Mouse (Mus musculus) kidney, postnatal 0 days (tissue): Measurements from ENCODE around the gene Man1a2. TPM values are rescaled to one million over a fixed set of nuclear protein-coding genes. Genes with fewer than 3 reads are reported as not detected.

Experiments
- ATAC-seq: fragments of 200-750 bp; cut with Nextera tagmentation; replicated peaks from 2 replicates; pipeline ENCODE4 v1.8.0; 2017; ENCODE audit warnings: low read depth, moderate number of reproducible peaks, moderate TSS enrichment, moderate library complexity; ENCODE audit not compliant: low FRiP score
- DNase-seq: peaks from one replicate; pipeline ENCODE4 v3.0.0-alpha.2; 2016; ENCODE audit warnings: low spot score
- H3K27ac ChIP-seq: fragments of 300-500 bp; sonication (generic); 2 replicates; pipeline ENCODE4 v1.5.1; 2014; ENCODE audit warnings: mild to moderate bottlenecking
- H3K27me3 ChIP-seq: fragments of 300-500 bp; sonication (generic); 2 replicates; pipeline ENCODE4 v1.6.1; 2014; ENCODE audit warnings: low read length, mixed read lengths; ENCODE audit not compliant: insufficient read depth
- H3K36me3 ChIP-seq: fragments of 300-500 bp; sonication (generic); 2 replicates; pipeline ENCODE4 v1.6.1; 2014; ENCODE audit warnings: low read length, mixed read lengths; ENCODE audit not compliant: insufficient read depth
- H3K4me1 ChIP-seq: fragments of 300-500 bp; sonication (generic); replicated peaks from 2 replicates; pipeline ENCODE4 v1.6.1; 2014; ENCODE audit warnings: antibody characterized with exemption, low read length, mixed read lengths; ENCODE audit not compliant: insufficient read depth
- H3K4me2 ChIP-seq: fragments of 300-500 bp; sonication (generic); 2 replicates; pipeline ENCODE4 v1.6.1; 2014; ENCODE audit warnings: mild to moderate bottlenecking, low read length, moderate library complexity, mixed read lengths
- H3K4me3 ChIP-seq: fragments of 300-500 bp; sonication (generic); replicated peaks from 2 replicates; pipeline ENCODE4 v1.5.1; 2014; ENCODE audit warnings: low read depth, low read length
- H3K9ac ChIP-seq: fragments of 300-500 bp; sonication (generic); 2 replicates; pipeline ENCODE4 v1.6.1; 2014; ENCODE audit warnings: low read depth, low read length
- H3K9me3 ChIP-seq: fragments of 300-500 bp; sonication (generic); replicated peaks from 2 replicates; pipeline ENCODE4 v1.6.1; 2016; ENCODE audit warnings: low read length, inconsistent platforms, mixed read lengths
- CTCF ChIP-seq: IDR thresholded peaks from 2 replicates; pipeline ENCODE4 v1.5.1; 2016; ENCODE audit warnings: antibody characterized with exemption, low read depth, mild to moderate bottlenecking, moderate library complexity
- WGBS: fragments of 180-500 bp; shearing (Covaris S2); extraction: QIAGEN DNeasy Blood & Tissue Kit; methylation state at CpG from one replicate; pipeline ENCODE4 v1.1.7; 2014; 5-methylcytosine and 5-hydroxymethylcytosine counted together
- polyA plus RNA-seq: library from polyadenylated mRNA; unstranded; fragments of >200 nt; fragmentation: Nextera tagmentation; extraction: Ambion mirVana; gene quantifications from 2 replicates; pipeline ENCODE4 v1.2.1, GENCODE M21; 2015

Man1a2 gene
- 89.7 and 93.2 TPM in 2 replicates for polyA plus RNA-seq

- 0% methylated on average over 62 of the region's 92 CpGs for WGBS
- Histone ChIP-seq H3K27me3 (no peaks in the 10 kb centered on the region), H3K4me3 (peak within 1 kb of the TSS; percentile 89), H3K36me3 (no peaks in the 10 kb centered on the region), H3K4me2 (peak within 1 kb of the TSS; percentile 88), H3K27ac (peak within 1 kb of the TSS; percentile 96), H3K9ac (peak within 1 kb of the TSS; percentile 95), H3K4me1 (peaks cover 18% of the 10 kb centered on the region), H3K9me3 (no peaks in the 10 kb centered on the region)
- ATAC-seq (peak; percentile 87), DNase-seq (peak; percentile 86)
- TF ChIP-seq CTCF: no peak
Observed at GRCm38 (mm10) chr3:100685087-100685762, at the start of gene Man1a2. Gene Man1a2 (minus strand): TSS chr3:100685503.

- no peaks in the 10 kb centered on the region for H3K27me3 ChIP-seq
- no peaks in the 10 kb centered on the region for H3K9me3 ChIP-seq
- no peak overlapping the region for H3K9ac ChIP-seq
- H3K36me3 ChIP-seq: no peaks in the 10 kb centered on the region
- H3K4me1 ChIP-seq: no peaks in the 10 kb centered on the region
- no peak for TF ChIP-seq CTCF
- ATAC-seq (no peak), DNase-seq (no peak)
- no peak overlapping the region for H3K4me3 ChIP-seq
- H3K27ac ChIP-seq: no peak overlapping the region
- H3K4me2 ChIP-seq: no peak overlapping the region
- 63% methylated on average over 12 of the region's 12 CpGs for WGBS
Observed at GRCm38 (mm10) chr3:100734482-100735154, 49.3 kb upstream of the Man1a2 start.

GRCm38 (mm10) chr3:100731896-100732295 lies 46.6 kb upstream of the Man1a2 start:
- H3K4me3 ChIP-seq: no peak overlapping the region
- H3K9me3 ChIP-seq: no peaks in the 10 kb centered on the region
- H3K4me1 ChIP-seq: no peaks in the 10 kb centered on the region
- no peaks in the 10 kb centered on the region for H3K36me3 ChIP-seq
- no peak overlapping the region for H3K4me2 ChIP-seq
- H3K9ac ChIP-seq: no peak overlapping the region
- H3K27ac ChIP-seq: no peak overlapping the region
- DNase-seq (no peak), ATAC-seq (no peak)
- no peaks in the 10 kb centered on the region for H3K27me3 ChIP-seq
- 93% methylated on average over 11 of the region's 11 CpGs for WGBS
- no peak for TF ChIP-seq CTCF

DNA sequence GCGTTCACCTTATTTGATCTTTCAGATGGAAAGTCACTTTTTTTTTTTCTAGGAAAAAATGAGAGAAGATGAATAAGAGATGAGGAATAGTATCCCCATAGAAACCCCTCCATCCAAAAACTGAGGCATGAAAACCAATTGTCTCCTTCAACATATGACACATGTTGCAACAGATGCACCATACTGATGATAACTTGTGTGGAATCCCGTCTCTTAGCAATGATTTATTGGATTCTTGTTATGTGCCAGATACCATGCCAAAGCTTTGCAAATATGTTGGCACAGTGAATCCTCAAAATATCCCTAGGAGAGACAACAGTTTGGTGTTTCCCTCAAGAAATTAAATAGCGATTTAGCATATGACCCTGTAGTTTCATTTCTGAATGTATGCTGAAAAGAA lies 46.0 kb upstream of the Man1a2 start:
- no peak for DNase-seq
- Histone ChIP-seq H3K4me1 (no peaks in the 10 kb centered on the region), H3K4me2 (no peak overlapping the region), H3K36me3 (no peaks in the 10 kb centered on the region), H3K27ac (no peak overlapping the region), H3K27me3 (no peaks in the 10 kb centered on the region), H3K4me3 (no peak overlapping the region), H3K9me3 (no peaks in the 10 kb centered on the region), H3K9ac (no peak overlapping the region)
- TF ChIP-seq CTCF: no peak
- no peak for ATAC-seq
- WGBS: 92% methylated on average over 3 of the region's 3 CpGs

DNA sequence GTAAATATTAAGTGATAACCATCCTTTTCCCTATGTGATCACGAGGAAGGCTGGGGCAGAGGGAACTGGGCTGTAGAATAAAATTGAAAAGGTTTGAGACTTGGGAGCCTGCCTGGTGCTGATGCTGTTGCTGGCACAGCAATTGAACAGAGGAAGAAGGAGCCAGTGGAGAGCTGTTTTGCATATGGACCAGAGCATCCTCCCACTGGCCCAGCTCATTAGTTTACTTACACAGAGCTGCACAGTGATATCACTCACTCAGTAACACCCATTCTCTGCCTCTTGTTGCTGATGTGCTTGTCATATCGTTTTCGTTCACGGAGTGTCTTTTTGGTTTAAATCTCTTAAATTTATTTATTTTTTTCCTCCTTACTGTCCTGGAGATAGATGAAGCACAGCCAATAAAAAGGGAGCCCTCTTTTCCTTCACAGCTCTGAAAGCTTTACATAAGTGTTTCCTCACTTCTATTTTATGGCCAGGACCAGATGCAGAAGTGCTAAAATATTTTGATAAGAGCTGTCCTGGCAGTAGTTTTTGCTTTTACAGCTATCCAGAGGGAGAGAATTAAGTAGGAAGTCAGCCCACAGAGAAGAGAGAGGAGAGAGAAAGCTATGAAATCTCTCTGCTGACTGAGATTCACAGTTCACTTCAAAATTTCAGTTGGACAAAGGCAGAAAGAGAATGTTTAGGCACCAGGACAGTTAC lies 42.9 kb upstream of the Man1a2 start:
- H3K9ac ChIP-seq: no peak overlapping the region
- H3K27me3 ChIP-seq: no peaks in the 10 kb centered on the region
- H3K27ac ChIP-seq: no peak overlapping the region
- DNase-seq (no peak), ATAC-seq (no peak)
- WGBS: 68% methylated on average over 4 of the region's 4 CpGs
- H3K4me3 ChIP-seq: no peak overlapping the region
- H3K4me1 ChIP-seq: no peaks in the 10 kb centered on the region
- no peak overlapping the region for H3K4me2 ChIP-seq
- H3K36me3 ChIP-seq: no peaks in the 10 kb centered on the region
- no peak for TF ChIP-seq CTCF
- no peaks in the 10 kb centered on the region for H3K9me3 ChIP-seq

GRCm38 (mm10) chr3:100725960-100726674 lies 40.8 kb upstream of the Man1a2 start:
- ATAC-seq (no peak), DNase-seq (no peak)
- no peak overlapping the region for H3K9ac ChIP-seq
- H3K27me3 ChIP-seq: no peaks in the 10 kb centered on the region
- H3K36me3 ChIP-seq: no peaks in the 10 kb centered on the region
- 0 out of 2 replicates have a peak, but pooled peaks cover 3% of the 10 kb centered on the region for H3K9me3 ChIP-seq
- 62% methylated on average over 11 of the region's 11 CpGs for WGBS
- no peak overlapping the region for H3K4me2 ChIP-seq
- H3K27ac ChIP-seq: no peak overlapping the region
- TF ChIP-seq CTCF: no peak
- no peaks in the 10 kb centered on the region for H3K4me1 ChIP-seq
- no peak overlapping the region for H3K4me3 ChIP-seq
